Mouse (Mus musculus) urinary bladder, postnatal 14 days (tissue): ENCODE results near the gene Hspa1l.
A peak's percentile ranks its signal among the peaks of the same experiment; 100 is the strongest.
"Not testable (repeated sequence)": the region's sequence is repeated elsewhere in the genome, so short reads cannot be mapped to it uniquely, and the experiment has no call there.

Source experiments
- DNase-seq: peaks from one replicate; pipeline ENCODE4 v3.0.0; 2021; ENCODE audit warnings: low spot score

Hspa1l gene

GRCm38 (mm10) chr17:35004075-35004717 lies 31.7 kb downstream of the Hspa1l start:
- DNase-seq, result no peak

- no peak for DNase-seq
Observed at GRCm38 (mm10) chr17:35005158-35005557, 32.7 kb downstream of the Hspa1l start.

- DNase-seq, result not testable (repeated sequence)
Observed at GRCm38 (mm10) chr17:35005902-35006301, 33.4 kb downstream of the Hspa1l start.

GRCm38 (mm10) chr17:35007387-35007991 lies 35.0 kb downstream of the Hspa1l start:
- DNase-seq, result no peak

GRCm38 (mm10) chr17:35009586-35009985 lies 37.1 kb downstream of the Hspa1l start:
- no peak for DNase-seq

GRCm38 (mm10) chr17:35011440-35011839 lies 38.9 kb downstream of the Hspa1l start:
- no peak for DNase-seq

GRCm38 (mm10) chr17:35012430-35012829 lies 39.9 kb downstream of the Hspa1l start:
- no peak for DNase-seq

GRCm38 (mm10) chr17:35013221-35013620 lies 40.7 kb downstream of the Hspa1l start:
- no peak for DNase-seq

- DNase-seq, result no peak
Observed at GRCm38 (mm10) chr17:35015296-35015695, 42.8 kb downstream of the Hspa1l start.

GRCm38 (mm10) chr17:35016376-35016775 lies 43.9 kb downstream of the Hspa1l start, which contains the start of gene Vwa7:
TSS of gene Vwa7 (plus strand) at chr17:35016579.
- DNase-seq, result peak; percentile 72

GRCm38 (mm10) chr17:35016791-35017705 lies 44.5 kb downstream of the Hspa1l start:
- DNase-seq, result no peak

GRCm38 (mm10) chr17:35017706-35018030 lies 45.2 kb downstream of the Hspa1l start:
- DNase-seq, result no peak

GRCm38 (mm10) chr17:35018171-35018570 lies 45.7 kb downstream of the Hspa1l start:
- DNase-seq, result no peak

GRCm38 (mm10) chr17:35019894-35020293 lies 47.4 kb downstream of the Hspa1l start:
- DNase-seq, result no peak

GRCm38 (mm10) chr17:35020551-35020950 lies 48.0 kb downstream of the Hspa1l start:
- no peak for DNase-seq

GRCm38 (mm10) chr17:35021163-35021808 lies 48.8 kb downstream of the Hspa1l start:
- DNase-seq, result peak; percentile 89

GRCm38 (mm10) chr17:35021842-35022477 lies 49.5 kb downstream of the Hspa1l start:
- DNase-seq, result no peak

- DNase-seq, result no peak
Observed at GRCm38 (mm10) chr17:35022541-35023060, 50.1 kb downstream of the Hspa1l start.

- DNase-seq, result no peak
Observed at GRCm38 (mm10) chr17:35023221-35023620, 50.7 kb downstream of the Hspa1l start.

- DNase-seq, result no peak
Observed at GRCm38 (mm10) chr17:35023756-35024155, 51.3 kb downstream of the Hspa1l start.

- DNase-seq, result no peak
Observed at GRCm38 (mm10) chr17:35024261-35024660, 51.8 kb downstream of the Hspa1l start.
